Mouse (Mus musculus) layer of hippocampus, adult 2 months (tissue): Measurements from ENCODE around the gene Ly6g5c. TPM values are rescaled to one million over a fixed set of nuclear protein-coding genes. Genes with fewer than 3 reads are reported as not detected.

Experiments used
- DNase-seq, 2 experiments: peaks; one replicate each; pipeline ENCODE4 v3.0.0; 2022; ENCODE audit warnings: low spot score in 2 of 2
- H3K27ac ChIP-seq: fragments of 200-600 bp; 2 replicates; pipeline ENCODE4 v1.8.1; 2022
- H3K4me3 ChIP-seq: fragments of 200-600 bp; 2 replicates; pipeline ENCODE4 v1.8.1; 2022; ENCODE audit warnings: mild to moderate bottlenecking
- CTCF ChIP-seq: fragments of 200-600 bp; conservative IDR thresholded peaks from 2 replicates; pipeline ENCODE4 v1.8.1; 2022; ENCODE audit warnings: antibody characterized with exemption, mild to moderate bottlenecking, moderate library complexity
- total RNA-seq, 2 experiments: library from RNA; stranded (reverse); gene quantifications; 2 replicates each; pipeline ENCODE4 v1.2.3; 2021

Gene Ly6g5c
- total RNA-seq, 2 experiments from 2014 or later: not detected

DNA sequence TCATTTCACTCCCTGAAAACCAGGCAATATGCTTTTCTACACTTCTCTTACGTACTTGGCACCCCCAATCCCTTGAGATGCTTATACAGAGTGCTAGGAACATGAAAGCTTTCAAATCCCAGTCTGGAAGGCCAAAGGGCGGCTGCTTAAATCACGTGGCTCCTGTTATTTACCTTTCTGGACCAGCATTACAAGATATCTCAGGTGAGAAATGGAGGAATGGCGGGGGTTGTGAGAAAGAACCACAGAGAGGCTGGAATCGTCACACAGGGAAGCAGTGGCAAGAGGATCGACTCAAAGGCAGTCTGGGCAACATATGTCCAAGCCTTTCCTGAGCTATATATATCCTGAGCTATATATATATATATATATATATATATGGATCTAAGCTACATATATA is 17.5 kb downstream of the Ly6g5c start:
- peak overlapping the region; percentile 92 for H3K27ac ChIP-seq
- DNase-seq: no peak
- no peak for TF ChIP-seq CTCF

DNA sequence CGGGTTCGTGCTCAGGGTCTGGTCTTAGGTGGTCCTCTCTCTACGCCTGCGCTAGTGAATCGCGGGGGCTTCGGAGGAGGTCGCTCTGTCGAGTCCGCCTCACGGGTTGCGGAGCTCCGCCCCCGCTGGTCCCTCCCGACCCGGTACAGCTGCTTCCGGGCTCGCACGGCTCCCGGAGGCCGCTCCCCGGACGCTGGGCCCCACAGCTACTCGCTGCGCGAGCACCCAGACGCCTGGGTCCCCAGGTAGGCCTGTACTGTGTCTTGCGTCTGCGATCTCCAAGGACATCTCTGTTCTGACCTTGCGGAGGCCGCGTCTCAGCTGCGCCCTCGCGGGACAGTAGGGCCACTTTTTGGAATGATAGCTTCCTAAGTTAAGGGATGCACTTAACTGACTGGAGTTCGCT is 18.1 kb downstream of the Ly6g5c start, which contains the start of gene D17H6S53E:
TSS of gene D17H6S53E (plus strand) at position 168 of the 406 bp plus-strand sequence.
- H3K27ac ChIP-seq: peak within 1 kb of the TSS; percentile 92
- peak; percentile 69 to 74 for DNase-seq
- peak within 1 kb of the TSS; percentile 74 for H3K4me3 ChIP-seq
- TF ChIP-seq CTCF: no peak

More for the DNA sequence above, 17.5 kb downstream of the Ly6g5c start:
- peak overlapping the region; percentile 74 for H3K4me3 ChIP-seq

DNA sequence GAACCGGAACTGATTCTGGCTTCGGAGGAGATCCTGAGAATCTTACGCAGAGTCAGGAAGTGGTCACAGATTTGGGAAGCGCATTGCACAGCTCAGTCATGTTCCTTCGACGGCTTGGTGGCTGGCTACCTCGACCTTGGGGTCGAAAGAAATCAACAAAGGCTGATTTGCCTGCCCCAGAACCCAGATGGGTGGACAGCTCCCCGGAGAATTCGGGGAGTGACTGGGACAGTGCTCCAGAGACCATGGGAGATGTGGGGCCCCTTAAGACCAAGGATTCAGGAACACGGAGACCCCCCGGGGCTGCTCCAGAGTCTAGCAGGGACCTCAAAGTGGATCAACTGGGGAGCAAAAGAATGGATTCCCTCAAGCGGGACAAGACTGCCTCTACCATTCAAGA is 18.9 kb downstream of the Ly6g5c start:
- DNase-seq: no peak
- no peak for TF ChIP-seq CTCF
- Histone ChIP-seq H3K4me3 (peak overlapping the region; percentile 74), H3K27ac (peak overlapping the region; percentile 92; the same call in 1 of the 2 replicates)

DNA sequence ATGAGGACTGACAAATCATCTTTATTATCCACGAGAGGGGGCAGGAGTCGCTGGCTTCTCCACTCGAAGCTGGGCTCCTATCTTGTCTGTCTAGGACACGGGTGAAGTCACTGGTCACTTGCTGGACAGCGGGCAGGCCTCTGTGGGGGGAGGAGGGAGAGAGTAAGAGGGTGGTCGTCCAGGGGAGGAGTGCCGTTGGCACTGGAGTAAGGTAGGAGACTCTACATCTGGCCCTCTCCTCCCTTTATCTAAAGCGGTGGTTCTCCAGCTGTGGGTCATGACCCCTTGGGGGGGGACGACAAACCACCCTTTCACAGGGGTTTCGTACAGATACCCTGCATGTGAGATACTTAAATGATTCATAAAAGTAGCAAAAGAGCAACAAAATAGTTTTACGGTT is 20.9 kb downstream of the Ly6g5c start:
- no peak overlapping the region for H3K4me3 ChIP-seq
- H3K27ac ChIP-seq: no peak overlapping the region
- no peak for TF ChIP-seq CTCF
- no peak for DNase-seq

DNA sequence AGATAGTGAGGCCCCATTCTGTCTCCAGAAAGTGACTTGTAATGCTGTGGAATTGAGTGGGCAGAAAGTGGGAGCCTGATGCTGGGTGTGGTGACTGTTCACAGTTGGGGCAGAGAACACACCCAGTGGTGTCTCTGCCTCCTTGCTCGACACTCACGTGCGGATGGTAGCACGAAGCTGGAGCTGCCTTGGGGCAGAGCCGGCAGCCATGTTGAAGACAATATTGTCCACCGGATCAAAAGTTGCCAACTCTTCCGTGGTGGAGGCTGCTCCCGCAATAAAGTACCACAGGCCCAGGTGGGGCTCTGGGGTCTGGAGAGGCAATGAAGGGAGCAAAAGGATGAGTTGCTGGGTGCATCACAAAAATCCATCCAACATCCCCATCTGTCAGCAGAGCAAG is 23.0 kb downstream of the Ly6g5c start:
- Histone ChIP-seq H3K27ac (no peak overlapping the region), H3K4me3 (no peak overlapping the region)
- no peak for TF ChIP-seq CTCF
- no peak for DNase-seq

DNA sequence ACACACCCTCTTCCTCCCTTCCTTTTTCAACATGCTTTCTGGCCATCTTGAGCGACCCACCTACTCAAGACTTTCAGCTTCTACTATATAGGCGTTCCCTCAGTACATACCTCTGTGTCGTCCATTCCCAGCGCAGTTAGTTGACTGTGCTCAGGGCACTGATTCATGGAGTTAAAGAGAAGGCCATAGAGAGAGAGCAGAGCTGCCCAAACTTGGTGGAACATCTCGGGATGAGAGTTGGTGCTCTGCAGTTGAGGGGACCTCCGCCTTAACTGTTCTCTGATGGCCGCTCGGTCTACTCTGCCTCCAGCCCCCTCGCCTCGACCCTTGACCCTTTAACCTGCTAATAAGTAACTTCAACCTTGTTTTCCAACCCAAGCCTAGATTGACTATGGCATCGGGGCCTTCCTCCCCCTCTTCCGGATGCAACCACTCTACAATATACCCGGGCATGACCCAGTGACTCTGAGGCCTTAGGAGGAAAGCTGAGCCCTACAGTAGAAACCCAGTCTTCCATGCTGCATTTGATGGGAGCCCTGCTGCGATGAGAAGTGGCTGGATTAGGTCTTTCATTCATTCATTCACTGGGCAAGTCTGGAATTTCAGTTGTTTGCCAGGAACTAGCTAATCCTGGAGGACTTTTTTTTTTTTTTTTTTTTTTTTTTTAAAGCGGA is 23.6 kb downstream of the Ly6g5c start, which contains the start of gene Apom:
TSS of gene Apom (minus strand) at position 551 of the 674 bp plus-strand sequence.
- H3K4me3 ChIP-seq: no peak within 1 kb of the TSS
- no peak within 1 kb of the TSS for H3K27ac ChIP-seq
- no peak for TF ChIP-seq CTCF
- no peak for DNase-seq

DNA sequence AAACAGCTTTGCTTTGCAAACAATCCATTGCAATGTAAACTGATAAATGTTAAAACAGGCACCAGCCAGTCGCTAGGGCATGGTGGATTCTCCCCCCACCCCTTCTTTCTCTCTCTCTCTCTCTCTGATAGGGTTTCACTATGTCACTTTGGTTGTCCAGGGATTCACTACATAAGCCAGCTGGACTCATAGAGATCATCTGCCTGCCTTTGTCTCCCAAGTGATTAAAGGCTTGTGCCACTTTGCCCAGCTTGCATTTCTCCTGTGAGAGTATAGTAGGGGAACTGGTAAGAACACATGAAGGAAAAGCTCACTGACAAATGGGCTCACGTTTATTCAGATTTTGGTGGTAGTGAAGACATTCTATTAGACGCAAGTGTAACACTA is 24.1 kb downstream of the Ly6g5c start:
- Histone ChIP-seq H3K4me3 (no peak overlapping the region), H3K27ac (no peak overlapping the region)
- TF ChIP-seq CTCF: no peak
- DNase-seq: no peak

DNA sequence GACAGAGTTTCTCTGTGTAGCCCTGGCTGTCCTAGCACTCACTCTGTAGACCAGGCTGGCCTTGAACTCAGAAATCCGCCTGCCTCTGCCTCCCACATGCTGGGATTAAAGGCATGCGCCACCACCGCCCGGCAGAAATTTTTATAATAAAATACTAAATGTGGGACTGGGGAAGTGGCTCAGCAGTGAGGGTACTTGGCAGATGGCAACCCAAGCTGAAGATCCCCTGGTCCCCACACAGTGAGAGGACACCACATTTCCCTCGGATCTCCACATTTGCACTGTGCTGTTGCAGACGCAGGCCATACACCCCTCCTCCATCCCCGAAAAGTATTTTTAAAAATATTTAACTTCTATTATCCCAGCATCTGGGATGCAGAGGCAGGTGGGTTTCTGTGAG is 25.4 kb downstream of the Ly6g5c start:
- no peak for DNase-seq
- Histone ChIP-seq H3K4me3 (no peak overlapping the region), H3K27ac (no peak overlapping the region)
- no peak for TF ChIP-seq CTCF

DNA sequence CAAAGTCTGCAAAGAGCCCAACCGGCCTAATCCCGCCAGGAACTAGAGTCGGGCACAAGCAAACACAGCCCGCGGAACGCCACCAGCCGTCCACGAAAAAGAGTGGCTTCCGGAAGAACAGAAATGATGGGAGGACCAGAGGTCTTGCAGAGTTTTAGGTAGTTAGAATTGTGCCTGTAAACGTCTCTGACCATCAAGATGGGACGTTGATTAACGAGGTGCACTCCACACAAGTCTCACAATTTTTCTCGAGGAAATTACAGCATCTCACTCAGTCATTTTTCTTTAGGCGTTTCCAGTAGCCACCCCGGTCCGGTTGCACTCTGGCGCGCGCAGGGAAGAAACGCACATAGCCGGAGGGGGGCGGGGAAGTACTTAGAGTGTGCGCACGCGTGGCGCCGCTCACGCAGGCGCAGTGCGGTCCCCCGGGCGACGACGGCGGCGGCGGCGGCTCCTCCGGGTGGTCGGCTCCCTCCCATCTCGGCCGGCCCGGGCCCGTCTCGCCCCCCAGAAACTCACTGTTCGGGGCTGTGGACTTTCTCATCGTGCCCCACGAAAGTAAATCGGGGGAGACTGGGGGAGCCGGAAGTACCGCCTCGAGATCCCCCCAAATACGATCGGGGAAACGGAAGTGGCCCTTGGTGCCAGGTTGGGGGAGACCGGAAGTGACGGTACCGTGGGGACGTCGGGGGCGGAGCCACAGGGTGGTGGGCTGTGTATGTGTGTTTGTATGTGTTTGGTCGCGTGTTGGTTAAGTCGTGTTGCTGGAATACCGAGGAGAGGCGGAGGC is 26.9 kb downstream of the Ly6g5c start, which contains the start of gene Bag6:
TSS of gene Bag6 (plus strand) at position 378 of the 790 bp plus-strand sequence.
- DNase-seq: peak; percentile 94 to 95
- TF ChIP-seq CTCF: peak; percentile 2; the same call in 1 of the 2 replicates
- H3K4me3 ChIP-seq: peak within 1 kb of the TSS; percentile 97
- H3K27ac ChIP-seq: peak within 1 kb of the TSS; percentile 100

DNA sequence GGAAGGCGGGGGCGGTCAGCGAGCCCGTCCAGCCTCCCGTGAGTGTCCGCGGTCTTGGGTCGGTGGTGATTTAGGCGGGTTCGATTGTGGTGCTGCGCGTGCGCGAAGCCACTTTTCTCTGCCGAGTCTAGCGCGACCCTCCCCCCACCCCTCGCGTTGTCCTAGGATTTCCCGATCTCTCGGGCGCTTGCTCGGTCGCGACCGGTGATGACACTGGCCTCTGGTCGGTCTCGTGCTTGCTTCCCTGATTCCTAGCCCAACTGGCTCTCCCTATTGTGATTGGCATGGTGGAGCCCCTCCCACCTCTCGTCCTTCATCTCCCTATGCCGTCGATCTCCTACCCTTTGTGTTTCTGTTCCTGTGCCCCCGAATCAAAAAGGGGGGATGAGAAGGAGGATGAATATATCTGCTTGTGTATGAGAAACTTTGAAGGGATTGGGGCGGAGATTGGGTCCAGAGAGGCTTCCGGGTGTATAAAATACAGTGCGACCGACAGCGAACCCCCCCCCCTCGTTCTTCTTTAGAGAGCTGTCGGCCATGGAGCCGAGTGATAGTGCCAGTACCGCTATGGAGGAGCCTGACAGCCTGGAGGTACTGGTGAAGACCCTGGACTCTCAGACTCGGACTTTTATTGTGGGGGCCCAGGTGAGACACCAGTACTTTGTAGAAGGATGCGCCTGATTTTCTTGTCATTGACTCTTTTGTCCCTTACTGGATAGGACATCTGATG is 27.7 kb downstream of the Ly6g5c start:
- DNase-seq: peak in 1 of 2 experiments; percentile 45
- Histone ChIP-seq H3K4me3 (peak overlapping the region; percentile 97), H3K27ac (peak overlapping the region; percentile 100)
- TF ChIP-seq CTCF: no peak

DNA sequence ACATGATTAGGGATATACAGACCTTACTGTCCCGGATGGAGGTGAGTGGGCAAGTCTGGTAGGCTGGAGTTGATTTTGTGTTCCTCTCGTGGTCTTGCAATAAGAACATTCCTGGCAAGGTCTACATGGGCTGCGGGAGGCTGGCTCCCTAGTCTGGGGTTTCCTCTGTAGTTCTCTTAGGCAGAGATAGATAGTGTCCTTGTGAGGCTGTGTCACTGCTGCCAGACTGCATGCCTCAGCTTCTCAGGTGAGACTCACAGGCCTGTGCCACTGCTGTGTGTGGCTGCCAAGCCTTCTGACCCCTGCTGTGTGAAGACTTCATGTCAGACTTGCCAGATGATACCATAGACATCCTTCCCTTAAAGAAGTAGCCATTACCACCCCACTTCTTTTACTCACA is 31.2 kb downstream of the Ly6g5c start:
- TF ChIP-seq CTCF: no peak
- no peak for DNase-seq
- no peak overlapping the region for H3K4me3 ChIP-seq
- no peak overlapping the region for H3K27ac ChIP-seq

DNA sequence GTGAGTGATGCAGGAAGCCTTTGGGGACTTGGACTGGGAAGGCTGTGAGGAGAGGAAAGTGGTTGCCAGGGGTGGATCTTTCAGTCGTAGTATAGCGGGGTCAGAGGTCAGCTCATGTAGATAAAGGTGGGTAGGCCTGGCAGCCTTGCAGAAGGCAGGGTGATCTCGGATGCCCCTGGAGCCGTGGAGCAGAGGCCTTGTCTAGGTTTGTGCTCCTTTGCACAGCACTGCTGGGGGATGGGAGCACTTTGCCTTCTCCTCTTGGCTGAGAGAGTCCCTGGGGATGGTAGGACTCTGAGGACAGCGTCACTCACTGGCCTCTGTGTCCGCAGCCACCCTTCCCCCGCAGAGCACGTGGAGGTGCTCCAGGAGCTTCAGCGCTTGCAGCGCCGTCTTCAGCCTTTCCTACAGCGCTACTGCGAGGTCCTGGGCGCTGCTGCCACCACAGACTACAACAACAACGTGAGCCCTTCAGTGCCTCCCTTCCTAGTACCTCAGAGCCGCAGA is 32.5 kb downstream of the Ly6g5c start:
- Histone ChIP-seq H3K27ac (no peak overlapping the region), H3K4me3 (no peak overlapping the region)
- no peak for TF ChIP-seq CTCF
- DNase-seq: no peak

DNA sequence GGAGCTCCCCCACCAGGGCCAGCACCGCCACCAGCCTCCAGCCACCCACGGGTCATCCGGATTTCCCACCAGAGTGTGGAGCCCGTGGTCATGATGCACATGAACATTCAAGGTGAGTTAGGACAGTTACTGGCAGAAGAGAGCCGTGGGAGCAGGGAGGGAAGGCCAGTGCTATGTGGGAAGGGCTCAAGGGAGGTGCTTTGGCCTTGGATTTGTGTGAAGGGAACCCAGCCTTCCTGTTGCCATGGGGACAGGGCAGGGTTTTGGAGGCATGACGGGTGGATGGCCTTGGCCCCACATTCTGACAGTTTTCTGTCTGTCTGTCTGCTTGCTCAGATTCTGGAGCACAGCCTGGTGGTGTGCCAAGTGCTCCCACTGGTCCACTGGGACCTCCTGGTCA is 33.9 kb downstream of the Ly6g5c start:
- H3K4me3 ChIP-seq: no peak overlapping the region
- H3K27ac ChIP-seq: no peak overlapping the region
- no peak for TF ChIP-seq CTCF
- no peak for DNase-seq
